Mouse (Mus musculus): ENCODE data around the gene Chek1.

GRCm38 (mm10) chr9:36769048-36769413, 42.2 kb upstream of the Chek1 start:
- TF ChIP-seq CTCF (conservative IDR thresholded peaks at IDR 0.05; ENCODE audit: low read length) (no peak), POU5F1 (IDR thresholded peaks at IDR 0.05; ENCODE audit: borderline replicate concordance, low read length) (no peak), NANOG (IDR thresholded peaks at IDR 0.05; ENCODE audit: borderline replicate concordance, low read length) (no peak)

All from E14TG2a.4 (cell line).